Mouse (Mus musculus): ENCODE data around the gene Eif4b.

DNA sequence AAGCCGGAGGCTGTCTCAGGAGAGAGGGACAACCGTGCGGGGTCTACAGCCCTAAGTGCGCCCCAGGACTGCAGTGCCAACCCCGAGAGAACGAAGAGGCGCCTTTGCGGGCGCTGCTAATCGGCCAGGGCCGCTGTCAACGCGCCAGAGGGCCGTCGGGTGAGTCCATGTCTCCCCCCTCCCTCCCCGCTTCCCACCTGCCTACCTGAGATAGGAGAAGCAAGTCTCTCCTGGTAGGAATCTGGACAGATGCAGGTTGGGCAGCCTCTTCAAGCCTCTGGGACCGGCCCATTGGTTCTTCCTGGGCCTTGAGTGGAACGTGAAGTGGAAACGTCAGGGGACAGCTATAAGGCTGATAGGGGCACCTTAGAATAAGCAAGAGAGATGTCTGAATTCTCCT lies 71.2 kb downstream of the Eif4b start:
- TF ChIP-seq CTCF (IDR thresholded peaks at IDR 0.05; ENCODE audit: low read depth, low read length), result no peak
- no peak for TF ChIP-seq POLR2A (IDR thresholded peaks at IDR 0.05; ENCODE audit: extremely low read depth, insufficient read depth, low read length)
